Mouse (Mus musculus): Measurements from ENCODE around the gene Tmc8. TPM values are rescaled to one million over a fixed set of nuclear protein-coding genes. Genes with fewer than 3 reads are reported as not detected.
A peak's percentile ranks its signal among the peaks of the same experiment; 100 is the strongest.

Tmc8 gene
- total RNA-seq, 2 experiments from 2014 or later, result 19.8 to 33.7 TPM

DNA sequence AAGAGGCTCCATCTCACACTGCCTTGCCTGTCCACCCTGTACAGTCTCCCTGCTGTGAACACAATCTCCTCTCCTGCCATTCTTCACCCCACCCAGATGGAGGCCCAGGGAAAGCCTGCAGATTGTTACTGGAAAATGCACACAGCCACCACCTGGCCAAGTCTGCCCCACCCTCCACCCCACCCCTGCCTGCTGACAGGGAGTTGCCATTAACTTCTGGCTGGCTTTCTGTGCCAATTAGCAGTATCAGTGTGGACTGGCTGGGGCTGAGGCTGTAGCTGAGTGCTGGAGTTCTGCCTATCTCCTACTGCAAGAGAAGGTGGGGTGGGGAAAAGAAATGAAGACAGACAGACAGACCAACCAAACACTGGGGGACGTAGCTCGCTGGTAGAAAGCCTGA is 56.7 kb downstream of the Tmc8 start:
- ATAC-seq (replicated peaks; ENCODE audit: low FRiP score, poor library complexity, severe bottlenecking), result peak; percentile 84

DNA sequence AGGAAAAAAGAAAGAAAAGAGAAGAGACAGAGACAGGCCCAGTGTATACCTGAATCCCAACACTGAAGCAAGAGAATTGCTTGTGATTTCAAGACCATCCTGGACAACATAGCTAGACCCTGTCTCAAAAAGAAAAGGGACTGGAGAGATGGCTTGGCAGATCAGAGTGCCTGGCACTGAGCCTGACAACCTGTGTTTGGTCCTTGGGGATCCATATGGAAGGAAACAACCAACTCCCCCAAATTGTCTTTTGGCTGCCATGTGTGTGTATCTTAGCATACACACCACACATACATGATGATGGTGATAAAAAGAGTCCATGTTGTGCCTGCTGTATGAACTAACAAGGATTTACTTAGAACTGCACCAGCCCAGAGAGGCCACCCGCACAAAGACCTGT is 57.1 kb downstream of the Tmc8 start:
- peak; percentile 18 for ATAC-seq (replicated peaks; ENCODE audit: low FRiP score, poor library complexity, severe bottlenecking)

DNA sequence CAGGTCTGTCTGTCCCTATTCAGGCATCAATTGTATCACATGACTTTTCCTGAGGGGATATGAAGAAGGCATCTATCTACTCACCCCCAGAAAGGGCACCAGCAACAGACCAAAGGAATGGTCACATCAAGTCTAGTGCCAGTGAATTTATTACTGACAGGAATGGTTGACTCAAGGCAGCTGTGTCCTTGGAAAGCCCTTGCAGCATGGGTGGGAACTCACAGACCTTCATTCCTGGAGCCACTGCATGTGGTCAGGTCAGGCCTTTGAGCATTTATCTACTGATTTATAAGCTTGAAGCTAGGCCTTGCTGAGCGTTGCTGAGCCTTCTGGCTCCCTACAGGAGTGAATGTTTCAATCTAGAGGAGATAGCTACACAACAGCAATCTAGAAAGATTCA is 59.0 kb downstream of the Tmc8 start:
- no peak for ATAC-seq (replicated peaks; ENCODE audit: low FRiP score, poor library complexity, severe bottlenecking)

Other genes starting within 250 kb of the Tmc8 start
- gene Tnrc6c, start 127.8 kb upstream of the Tmc8 start, total RNA-seq (2015; ENCODE audit: low replicate concordance), result 5.6 and 6.9 TPM in 2 replicates
- gene Tnrc6c, start 127.8 kb upstream of the Tmc8 start, total RNA-seq (2017; ENCODE audit: low replicate concordance), result 6.3 and 9.5 TPM in 2 replicates
- 199 and 257 TPM in 2 replicates for gene Tmc6, start 122 bp downstream of the Tmc8 start, total RNA-seq (2015; ENCODE audit: low replicate concordance)
- 83.1 and 204 TPM in 2 replicates for gene Tmc6, start 122 bp downstream of the Tmc8 start, total RNA-seq (2017; ENCODE audit: low replicate concordance)
- 12.7 and 28.6 TPM in 2 replicates for gene 6030468B19Rik, start 15.6 kb downstream of the Tmc8 start, total RNA-seq (2015; ENCODE audit: low replicate concordance)
- gene 6030468B19Rik, start 15.6 kb downstream of the Tmc8 start, total RNA-seq (2017; ENCODE audit: low replicate concordance), result 10.6 and 16.1 TPM in 2 replicates
- 62.3 and 66.5 TPM in 2 replicates for gene Gm20708, start 27.6 kb downstream of the Tmc8 start, total RNA-seq (2015; ENCODE audit: low replicate concordance)
- 31.9 and 39.7 TPM in 2 replicates for gene Gm20708, start 27.6 kb downstream of the Tmc8 start, total RNA-seq (2017; ENCODE audit: low replicate concordance)
- 52.9 and 77.2 TPM in 2 replicates for gene Syngr2, start 27.6 kb downstream of the Tmc8 start, total RNA-seq (2015; ENCODE audit: low replicate concordance)
- 32.5 and 46.5 TPM in 2 replicates for gene Syngr2, start 27.6 kb downstream of the Tmc8 start, total RNA-seq (2017; ENCODE audit: low replicate concordance)
- 37.0 and 47.3 TPM in 2 replicates for gene Afmid, start 43.8 kb downstream of the Tmc8 start, total RNA-seq (2015; ENCODE audit: low replicate concordance)
- gene Afmid, start 43.8 kb downstream of the Tmc8 start, total RNA-seq (2017; ENCODE audit: low replicate concordance), result 67.8 and 81.4 TPM in 2 replicates
- 89.2 and 89.4 TPM in 2 replicates for gene Tk1, start 44.0 kb downstream of the Tmc8 start, total RNA-seq (2015; ENCODE audit: low replicate concordance)
- gene Tk1, start 44.0 kb downstream of the Tmc8 start, total RNA-seq (2017; ENCODE audit: low replicate concordance), result 157 and 212 TPM in 2 replicates
- gene Birc5, start 67.2 kb downstream of the Tmc8 start, total RNA-seq (2015; ENCODE audit: low replicate concordance), result 83.4 and 115 TPM in 2 replicates
- 178 and 180 TPM in 2 replicates for gene Birc5, start 67.2 kb downstream of the Tmc8 start, total RNA-seq (2017; ENCODE audit: low replicate concordance)
- gene Tmem235, start 78.7 kb downstream of the Tmc8 start, total RNA-seq (2015; ENCODE audit: low replicate concordance), result not detected in 2 replicates
- gene Tmem235, start 78.7 kb downstream of the Tmc8 start, total RNA-seq (2017; ENCODE audit: low replicate concordance), result not detected in 2 replicates
- gene Tha1, start 91.4 kb downstream of the Tmc8 start, total RNA-seq (2015; ENCODE audit: low replicate concordance), result not detected in 2 replicates
- gene Tha1, start 91.4 kb downstream of the Tmc8 start, total RNA-seq (2017; ENCODE audit: low replicate concordance), result 1.6 TPM in 1 of 2 replicates, not detected in the other
- 0.19 and 0.42 TPM in 2 replicates for gene Socs3, start 188.0 kb downstream of the Tmc8 start, total RNA-seq (2015; ENCODE audit: low replicate concordance)
- gene Socs3, start 188.0 kb downstream of the Tmc8 start, total RNA-seq (2017; ENCODE audit: low replicate concordance), result 1.3 and 1.5 TPM in 2 replicates
- 9.2 and 14.6 TPM in 2 replicates for gene Pgs1, start 204.2 kb downstream of the Tmc8 start, total RNA-seq (2015; ENCODE audit: low replicate concordance)
- 20.8 and 32.9 TPM in 2 replicates for gene Pgs1, start 204.2 kb downstream of the Tmc8 start, total RNA-seq (2017; ENCODE audit: low replicate concordance)

All from erythroblast, adult 5-6 weeks (primary cell).